Mouse (Mus musculus): ENCODE results near the gene Alpk1. TPM values are rescaled to one million over a fixed set of nuclear protein-coding genes. Genes with fewer than 3 reads are reported as not detected.

Gene Alpk1
- polyA plus RNA-seq, 2 experiments: 0.19 to 0.59 TPM

- Histone ChIP-seq H3K27me3 (ENCODE audit: control insufficient read depth, insufficient read depth, low read length) (no peaks in the 10 kb centered on the region), H3K9me3 (ENCODE audit: control insufficient read depth, low read length) (no peaks in the 10 kb centered on the region), H3K9ac (replicated peaks) (no peak overlapping the region), H3K4me2 (ENCODE audit: low read depth) (no peak overlapping the region), H3K4me1 (replicated peaks; ENCODE audit: control insufficient read depth in 2 of 2, insufficient read depth in 2 of 2, low read length in 1 of 2) (no peaks in the 10 kb centered on the region), H3K4me3 (ENCODE audit: insufficient read depth in 1 of 2, low read depth in 2 of 2, low read length in 2 of 2) (no peak overlapping the region), H3K36me3 (replicated peaks; ENCODE audit: control insufficient read depth, insufficient read depth, low read depth) (no peaks in the 10 kb centered on the region), H3K27ac (no peak overlapping the region)
- no peak for DNase-seq (ENCODE audit: low read depth in 3 of 3, low spot score in 3 of 3)
- TF ChIP-seq EP300 (IDR thresholded peaks at IDR 0.05; ENCODE audit: low read depth) (no peak), CTCF (IDR thresholded peaks at IDR 0.05; ENCODE audit: low read depth) (no peak)
- no peak for ATAC-seq (ENCODE audit: insufficient read depth)
- WGBS (ENCODE audit: insufficient replicate concordance): 73% methylated on average over 5 of the region's 5 CpGs
Observed at GRCm38 (mm10) chr3:127737876-127738275, 42.5 kb downstream of the Alpk1 start.

- no peak for DNase-seq (ENCODE audit: low read depth in 3 of 3, low spot score in 3 of 3)
- Histone ChIP-seq H3K4me1 (replicated peaks; ENCODE audit: control insufficient read depth in 2 of 2, insufficient read depth in 2 of 2, low read length in 1 of 2) (no peaks in the 10 kb centered on the region), H3K36me3 (replicated peaks; ENCODE audit: control insufficient read depth, insufficient read depth, low read depth) (no peaks in the 10 kb centered on the region), H3K27ac (no peak overlapping the region), H3K4me3 (ENCODE audit: insufficient read depth in 1 of 2, low read depth in 2 of 2, low read length in 2 of 2) (no peak overlapping the region), H3K4me2 (ENCODE audit: low read depth) (no peak overlapping the region), H3K9me3 (ENCODE audit: control insufficient read depth, low read length) (no peaks in the 10 kb centered on the region), H3K9ac (replicated peaks) (no peak overlapping the region), H3K27me3 (ENCODE audit: control insufficient read depth, insufficient read depth, low read length) (no peaks in the 10 kb centered on the region)
- WGBS (ENCODE audit: insufficient replicate concordance): 54% methylated on average over 3 of the region's 3 CpGs
- no peak for ATAC-seq (ENCODE audit: insufficient read depth)
- TF ChIP-seq EP300 (IDR thresholded peaks at IDR 0.05; ENCODE audit: low read depth): no peak
- TF ChIP-seq CTCF (IDR thresholded peaks at IDR 0.05; ENCODE audit: low read depth): no peak
Observed at GRCm38 (mm10) chr3:127735395-127735794, 44.9 kb downstream of the Alpk1 start.

DNA sequence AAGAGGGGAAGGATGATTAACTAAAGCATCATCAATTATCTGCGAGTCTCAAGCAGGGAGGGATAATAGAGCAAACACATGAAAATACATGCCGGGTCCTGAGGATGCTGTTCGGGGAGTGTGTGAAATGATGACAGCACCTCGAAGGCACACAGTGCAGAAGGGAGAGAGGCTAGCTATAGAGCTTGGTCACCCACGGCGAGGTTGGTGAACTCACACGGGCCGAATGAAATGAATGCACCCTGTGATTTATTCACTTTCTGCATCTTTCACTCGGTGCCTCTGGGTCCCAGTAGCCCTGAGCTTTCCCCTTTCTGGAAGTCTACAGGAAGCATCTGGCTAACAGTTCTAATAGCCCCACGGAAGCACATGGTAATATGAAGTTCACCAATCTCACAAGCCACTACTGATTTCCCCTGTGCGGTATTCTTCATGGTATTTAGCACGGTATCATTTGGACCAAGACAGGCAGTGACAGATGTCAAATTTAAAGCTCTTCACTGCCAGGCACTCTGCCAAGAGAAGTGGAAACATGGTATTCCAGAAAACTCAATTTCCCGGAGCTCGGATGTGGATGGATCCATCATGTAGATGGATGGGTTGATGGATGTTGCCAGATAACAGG, 50.7 kb downstream of the Alpk1 start:
- ATAC-seq (ENCODE audit: insufficient read depth): no peak
- DNase-seq (ENCODE audit: low read depth in 3 of 3, low spot score in 3 of 3): no peak
- TF ChIP-seq EP300 (IDR thresholded peaks at IDR 0.05; ENCODE audit: low read depth): no peak
- no peak for TF ChIP-seq CTCF (IDR thresholded peaks at IDR 0.05; ENCODE audit: low read depth)
- no peak overlapping the region for H3K4me2 ChIP-seq (ENCODE audit: low read depth)
- 69% methylated on average over 14 of the region's 14 CpGs for WGBS (ENCODE audit: insufficient replicate concordance)
- no peaks in the 10 kb centered on the region for H3K36me3 ChIP-seq (replicated peaks; ENCODE audit: control insufficient read depth, insufficient read depth, low read depth)
- no peak overlapping the region for H3K27ac ChIP-seq
- no peaks in the 10 kb centered on the region for H3K4me1 ChIP-seq (replicated peaks; ENCODE audit: control insufficient read depth in 2 of 2, insufficient read depth in 2 of 2, low read length in 1 of 2)
- H3K27me3 ChIP-seq (ENCODE audit: control insufficient read depth, insufficient read depth, low read length): no peaks in the 10 kb centered on the region
- H3K9ac ChIP-seq (replicated peaks): no peak overlapping the region
- H3K4me3 ChIP-seq (ENCODE audit: insufficient read depth in 1 of 2, low read depth in 2 of 2, low read length in 2 of 2): no peak overlapping the region
- no peaks in the 10 kb centered on the region for H3K9me3 ChIP-seq (ENCODE audit: control insufficient read depth, low read length)

GRCm38 (mm10) chr3:127728851-127729512, 51.3 kb downstream of the Alpk1 start:
- ATAC-seq (ENCODE audit: insufficient read depth): no peak
- DNase-seq (ENCODE audit: low read depth in 3 of 3, low spot score in 3 of 3): no peak
- Histone ChIP-seq H3K9ac (replicated peaks) (no peak overlapping the region), H3K27me3 (ENCODE audit: control insufficient read depth, insufficient read depth, low read length) (no peaks in the 10 kb centered on the region), H3K4me1 (replicated peaks; ENCODE audit: control insufficient read depth in 2 of 2, insufficient read depth in 2 of 2, low read length in 1 of 2) (no peaks in the 10 kb centered on the region), H3K9me3 (ENCODE audit: control insufficient read depth, low read length) (no peaks in the 10 kb centered on the region), H3K4me2 (ENCODE audit: low read depth) (no peak overlapping the region), H3K27ac (no peak overlapping the region), H3K4me3 (ENCODE audit: insufficient read depth in 1 of 2, low read depth in 2 of 2, low read length in 2 of 2) (no peak overlapping the region), H3K36me3 (replicated peaks; ENCODE audit: control insufficient read depth, insufficient read depth, low read depth) (no peaks in the 10 kb centered on the region)
- 78% methylated on average over 17 of the region's 17 CpGs for WGBS (ENCODE audit: insufficient replicate concordance)
- TF ChIP-seq EP300 (IDR thresholded peaks at IDR 0.05; ENCODE audit: low read depth) (no peak), CTCF (IDR thresholded peaks at IDR 0.05; ENCODE audit: low read depth) (no peak)

GRCm38 (mm10) chr3:127728046-127728445, 52.3 kb downstream of the Alpk1 start:
- TF ChIP-seq EP300 (IDR thresholded peaks at IDR 0.05; ENCODE audit: low read depth): no peak
- no peak for TF ChIP-seq CTCF (IDR thresholded peaks at IDR 0.05; ENCODE audit: low read depth)
- DNase-seq (ENCODE audit: low read depth in 3 of 3, low spot score in 3 of 3): no peak
- Histone ChIP-seq H3K9me3 (ENCODE audit: control insufficient read depth, low read length) (no peaks in the 10 kb centered on the region), H3K27me3 (ENCODE audit: control insufficient read depth, insufficient read depth, low read length) (no peaks in the 10 kb centered on the region), H3K4me1 (replicated peaks; ENCODE audit: control insufficient read depth in 2 of 2, insufficient read depth in 2 of 2, low read length in 1 of 2) (no peaks in the 10 kb centered on the region), H3K27ac (no peak overlapping the region), H3K4me3 (ENCODE audit: insufficient read depth in 1 of 2, low read depth in 2 of 2, low read length in 2 of 2) (no peak overlapping the region), H3K36me3 (replicated peaks; ENCODE audit: control insufficient read depth, insufficient read depth, low read depth) (no peaks in the 10 kb centered on the region), H3K4me2 (ENCODE audit: low read depth) (no peak overlapping the region), H3K9ac (replicated peaks) (no peak overlapping the region)
- WGBS (ENCODE audit: insufficient replicate concordance): 64% methylated on average over 9 of the region's 9 CpGs
- ATAC-seq (ENCODE audit: insufficient read depth): no peak

Data from liver, embryonic 14.5 days (tissue).